14 mouse cellular contexts compared by ENCODE assay signal in genomic region chr2:144127082-144128037, GRCm38 (mm10).
A peak's percentile ranks its signal among the peaks of the same experiment; 100 is the strongest.
DNase-seq lines count a peak whose midpoint lies in the region; ATAC-seq and TF ChIP-seq lines count a peak whose summit lies in the region.
"Had no signal": no experiment of that assay in that cellular context is flagged by ENCODE, and none has a peak within 500 bp of the region (broad histone marks: within the 10 kb centered on the region; RNA-seq: fewer than 3 reads in every experiment).

No protein-coding gene starts in this region.

- H3K36me3 ChIP-seq in liver, embryonic 14.5 days (replicated peaks; ENCODE audit: control insufficient read depth, insufficient read depth, low read depth) = no peaks in the 10 kb centered on the region
- no peaks in the 10 kb centered on the region for H3K36me3 ChIP-seq in liver, embryonic 12.5 days
- H3K36me3 ChIP-seq in hindbrain, embryonic 12.5 days = no peaks in the 10 kb centered on the region
- H3K36me3 ChIP-seq in neural tube, embryonic 12.5 days = no peaks in the 10 kb centered on the region
- H3K36me3 ChIP-seq: limb, embryonic 12.5 days had no signal

- no peaks in the 10 kb centered on the region for H3K4me1 ChIP-seq in liver, embryonic 14.5 days (replicated peaks; ENCODE audit: control insufficient read depth in 2 of 2, insufficient read depth in 2 of 2, low read length in 1 of 2)
- H3K4me1 ChIP-seq in liver, embryonic 12.5 days = no peaks in the 10 kb centered on the region
- H3K4me1 ChIP-seq in hindbrain, embryonic 12.5 days = 0 out of 2 replicates have a peak, but pooled peaks cover 2% of the 10 kb centered on the region
- H3K4me1 ChIP-seq in neural tube, embryonic 12.5 days = peaks cover 9% of the 10 kb centered on the region; the same call in 1 of the 2 replicates

- H3K4me2 ChIP-seq in liver, embryonic 14.5 days (ENCODE audit: low read depth) = no peak overlapping the region
- H3K4me2 ChIP-seq in liver, embryonic 12.5 days = no peak overlapping the region
- H3K4me2 ChIP-seq in hindbrain, embryonic 12.5 days (replicated peaks) = no peak overlapping the region; the same call in 1 of the 2 replicates
- no peak overlapping the region for H3K4me2 ChIP-seq in neural tube, embryonic 12.5 days (replicated peaks)
- H3K4me2 ChIP-seq: limb, embryonic 12.5 days had no signal

- no peaks in the 10 kb centered on the region for H3K27me3 ChIP-seq in liver, embryonic 14.5 days (ENCODE audit: control insufficient read depth, insufficient read depth, low read length)
- no peaks in the 10 kb centered on the region for H3K27me3 ChIP-seq in liver, embryonic 12.5 days (replicated peaks)
- no peaks in the 10 kb centered on the region for H3K27me3 ChIP-seq in hindbrain, embryonic 12.5 days
- no peaks in the 10 kb centered on the region for H3K27me3 ChIP-seq in neural tube, embryonic 12.5 days (replicated peaks)
- H3K27me3 ChIP-seq: limb, embryonic 12.5 days had no signal

- H3K9ac ChIP-seq in liver, embryonic 14.5 days (replicated peaks) = no peak overlapping the region
- no peak overlapping the region for H3K9ac ChIP-seq in liver, embryonic 12.5 days
- H3K9ac ChIP-seq in hindbrain, embryonic 12.5 days = no peak overlapping the region
- no peak overlapping the region for H3K9ac ChIP-seq in neural tube, embryonic 12.5 days
- H3K9ac ChIP-seq: limb, embryonic 12.5 days had no signal

- no peak for TF ChIP-seq EP300 in liver, embryonic 14.5 days (IDR thresholded peaks at IDR 0.05; ENCODE audit: low read depth)

- TF ChIP-seq CTCF in liver, embryonic 14.5 days (IDR thresholded peaks at IDR 0.05; ENCODE audit: low read depth) = 0 out of 2 replicates have a peak, but pooled peaks have one; percentile 1

- H3K27ac ChIP-seq in liver, embryonic 14.5 days = no peak overlapping the region
- no peak overlapping the region for H3K27ac ChIP-seq in liver, embryonic 12.5 days
- H3K27ac ChIP-seq in hindbrain, embryonic 12.5 days = no peak overlapping the region
- no peak overlapping the region for H3K27ac ChIP-seq in neural tube, embryonic 12.5 days
- H3K27ac ChIP-seq: limb, embryonic 12.5 days had no signal

- no peak for DNase-seq in frontal cortex, postnatal 25 days (ENCODE audit: low spot score in 2 of 2)
- DNase-seq in liver, embryonic 14.5 days (ENCODE audit: low read depth in 3 of 3, low spot score in 3 of 3) = no peak
- DNase-seq in thymus, adult 18-20 months = no peak
- DNase-seq in gastrocnemius, postnatal 14 days = no peak
- DNase-seq: adrenal gland, postnatal 25 days; cerebellum, adult 11-12 months; gastrocnemius, postnatal 10 days; lung, adult 18-20 months; thymus, adult 2 months had no signal

- peak; percentile 59; the same call in 1 of the 2 replicates for ATAC-seq in frontal cortex, adult (ENCODE audit: low TSS enrichment)
- no peak for ATAC-seq in liver, embryonic 14.5 days (ENCODE audit: insufficient read depth)
- ATAC-seq in liver, embryonic 12.5 days = no peak
- peak; percentile 67 for ATAC-seq in hindbrain, embryonic 12.5 days (ENCODE audit: low FRiP score)
- ATAC-seq in neural tube, embryonic 12.5 days (ENCODE audit: low FRiP score, low read depth) = peak; percentile 90

- H3K4me3 ChIP-seq in liver, embryonic 14.5 days (ENCODE audit: insufficient read depth in 1 of 2, low read depth in 2 of 2, low read length in 2 of 2) = no peak overlapping the region
- no peak overlapping the region for H3K4me3 ChIP-seq in liver, embryonic 12.5 days
- no peak overlapping the region for H3K4me3 ChIP-seq in hindbrain, embryonic 12.5 days
- H3K4me3 ChIP-seq in neural tube, embryonic 12.5 days = no peak overlapping the region
- H3K4me3 ChIP-seq: limb, embryonic 12.5 days had no signal

- WGBS in liver, embryonic 14.5 days (ENCODE audit: insufficient replicate concordance) = 69% methylated on average over 13 of the region's 13 CpGs
- WGBS in liver, embryonic 12.5 days (ENCODE audit: insufficient replicate concordance) = 67% methylated on average over 13 of the region's 13 CpGs
- WGBS in hindbrain, embryonic 12.5 days = 64% methylated on average over 12 of the region's 13 CpGs
- WGBS in neural tube, embryonic 12.5 days = 44% methylated on average over 13 of the region's 13 CpGs

- no peaks in the 10 kb centered on the region for H3K9me3 ChIP-seq in liver, embryonic 14.5 days (ENCODE audit: control insufficient read depth, low read length)
- no peaks in the 10 kb centered on the region for H3K9me3 ChIP-seq in liver, embryonic 12.5 days (replicated peaks)
- H3K9me3 ChIP-seq in hindbrain, embryonic 12.5 days (replicated peaks) = no peaks in the 10 kb centered on the region
- H3K9me3 ChIP-seq in neural tube, embryonic 12.5 days = no peaks in the 10 kb centered on the region

- intact Hi-C loops in gastrocnemius, postnatal 14 days (cut with DNase I; ENCODE audit: low total_unique reads) = no loop called here

Comparison
In these comparisons a context has a peak if more than half of its experiments do, and no peak if none do; other contexts are left out.
1. ATAC-seq: peak in frontal cortex, adult (single experiment), hindbrain, embryonic 12.5 days (single experiment) and neural tube, embryonic 12.5 days (single experiment); none in liver, embryonic 14.5 days (single experiment) and liver, embryonic 12.5 days (single experiment).